Mouse (Mus musculus): Measurements from ENCODE around the gene Tcp11l2.

Tcp11l2 gene

DNA sequence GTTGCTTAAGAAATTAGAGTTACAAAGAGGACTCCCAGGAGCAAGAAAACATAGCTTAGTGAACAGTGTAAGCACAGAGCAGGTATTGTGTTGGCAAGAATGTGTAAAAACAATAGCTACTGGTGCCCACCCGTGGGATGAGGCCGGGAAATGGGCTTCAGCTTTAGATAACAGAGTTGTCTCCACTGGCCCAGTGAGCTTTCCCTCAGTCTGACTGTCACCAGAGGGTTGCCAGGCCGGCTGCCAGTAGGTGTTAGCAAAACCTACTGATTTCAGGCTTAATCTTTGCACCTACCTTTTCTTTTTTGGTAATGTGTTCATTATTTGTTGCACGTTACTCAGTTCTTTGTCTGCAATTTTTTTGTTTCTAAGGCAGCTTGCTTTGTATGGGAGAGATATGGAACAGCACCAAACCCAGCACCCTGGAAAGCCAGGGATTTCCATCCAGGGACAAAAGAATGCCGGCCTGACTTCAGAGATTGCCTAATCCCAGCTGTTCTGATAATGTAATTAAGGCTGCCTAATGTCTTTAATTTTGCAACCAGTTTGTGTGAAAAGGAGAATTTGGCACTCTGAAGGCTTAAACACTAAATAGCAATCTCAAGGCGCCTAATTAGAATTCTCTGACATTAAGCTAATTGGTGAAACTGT lies 81.1 kb downstream of the Tcp11l2 start:
- DNase-seq, result no peak

DNA sequence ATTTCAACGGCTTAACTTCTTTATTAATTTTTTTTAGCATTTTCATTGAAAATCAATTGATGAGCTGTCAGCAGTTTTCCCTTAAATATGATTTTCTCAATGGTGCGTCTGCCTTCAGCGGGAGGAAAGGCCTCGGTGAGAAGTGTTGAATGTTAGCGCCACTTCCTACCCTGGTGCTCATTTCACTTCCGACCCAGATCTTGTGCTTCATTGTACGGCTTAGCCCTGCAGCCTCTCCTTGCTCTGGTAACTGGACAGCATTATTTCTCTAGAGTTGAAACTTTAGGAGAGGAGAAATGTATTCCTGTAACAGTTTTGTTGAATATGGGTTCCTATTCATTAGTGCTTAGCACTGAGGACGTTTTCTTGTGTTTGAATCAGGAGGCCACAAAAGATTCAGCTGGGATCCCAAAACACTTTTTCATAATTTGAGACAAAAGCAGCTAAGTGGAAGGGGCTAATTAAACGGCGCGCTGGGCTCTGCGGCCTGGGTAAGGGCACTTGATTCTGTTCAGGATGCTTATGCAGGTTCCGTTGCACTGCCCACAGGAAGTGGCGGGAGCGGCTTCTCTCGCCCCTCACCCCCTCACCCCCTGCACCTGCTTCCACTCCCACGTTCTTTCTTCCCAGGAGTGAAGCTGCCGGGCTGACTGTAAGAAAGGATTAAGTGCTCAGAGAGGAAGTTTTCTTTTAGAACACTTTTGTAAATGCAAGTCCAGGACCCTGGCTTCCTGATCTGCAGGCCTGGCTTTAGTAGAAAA lies 81.8 kb downstream of the Tcp11l2 start:
- no peak for DNase-seq

DNA sequence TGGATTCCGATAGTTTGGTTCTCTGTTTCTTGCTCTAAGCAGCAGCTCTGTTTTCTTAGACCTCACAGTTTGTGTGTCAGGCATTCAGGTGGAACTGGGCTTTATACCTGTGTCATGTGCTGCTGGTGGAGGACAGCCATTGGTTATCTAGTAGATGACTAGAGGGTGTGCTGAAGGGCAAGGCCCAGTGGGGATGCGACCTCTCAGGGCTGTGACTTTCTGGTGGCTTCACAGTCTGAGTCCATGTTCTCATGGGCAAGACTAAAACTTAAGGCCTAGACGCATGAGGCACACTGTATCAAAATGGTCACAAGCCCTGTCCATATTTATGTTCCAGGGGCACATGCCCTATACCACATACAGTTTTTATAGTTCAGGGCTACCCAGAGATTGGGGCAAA lies 82.9 kb downstream of the Tcp11l2 start:
- no peak for DNase-seq

DNA sequence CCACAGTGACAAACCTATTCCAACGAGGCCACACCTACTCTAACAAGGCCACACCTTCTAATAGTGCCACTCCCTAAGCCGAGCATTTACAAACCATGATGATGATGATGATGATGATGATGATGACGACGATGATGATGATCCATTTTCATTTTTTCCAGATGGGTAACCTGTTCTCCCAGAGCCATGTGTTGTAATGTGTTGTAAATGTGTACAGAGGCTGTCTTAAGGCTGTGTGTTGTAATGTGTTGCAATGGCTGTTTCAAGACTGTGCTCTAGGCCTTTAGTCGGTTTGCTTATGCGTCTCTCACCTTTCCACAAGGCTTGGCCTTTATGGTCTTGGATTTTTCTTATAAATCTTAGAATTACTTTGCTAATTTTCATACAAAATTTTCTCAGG lies 85.7 kb downstream of the Tcp11l2 start:
- DNase-seq, result no peak
